Mouse (Mus musculus): ENCODE measurements at regions not wholly inside any gene's neighbourhood (a gene's known extent, or its start where the extent isn't known, plus 50 kb on each side); places are given as distances from the start of the nearest gene placed in this dataset.
"Not testable (repeated sequence)": the region's sequence is repeated elsewhere in the genome, so short reads cannot be mapped to it uniquely, and the experiment has no call there.

- Histone ChIP-seq H3K4me2 (ENCODE audit: low read length) (no peak overlapping the region), H3K36me3 (ENCODE audit: control insufficient read depth, insufficient read depth) (no peaks in the 10 kb centered on the region), H3K4me1 (replicated peaks; ENCODE audit: control insufficient read depth, insufficient read depth, low read length) (no peaks in the 10 kb centered on the region), H3K4me3 (replicated peaks; ENCODE audit: low read length) (no peak overlapping the region), H3K27me3 (replicated peaks; ENCODE audit: control insufficient read depth, insufficient read depth, low read length) (no peaks in the 10 kb centered on the region), H3K9ac (replicated peaks; ENCODE audit: low read depth, low read length) (no peak overlapping the region), H3K27ac (ENCODE audit: low read length) (no peak overlapping the region), H3K9me3 (ENCODE audit: control insufficient read depth, low read length) (no peaks in the 10 kb centered on the region)
- WGBS = 94% methylated on average over 4 of the region's 4 CpGs
- ATAC-seq = no peak
These were observed 96.4 kb upstream of the C6 start for GRCm38 (mm10) chr15:4630611-4631010.

- H3K9me3 ChIP-seq (ENCODE audit: control insufficient read depth, low read length) = no peaks in the 10 kb centered on the region
- no peaks in the 10 kb centered on the region for H3K4me1 ChIP-seq (replicated peaks; ENCODE audit: control insufficient read depth, insufficient read depth, low read length)
- H3K4me3 ChIP-seq (replicated peaks; ENCODE audit: low read length) = no peak overlapping the region
- no peak for ATAC-seq
- H3K9ac ChIP-seq (replicated peaks; ENCODE audit: low read depth, low read length) = no peak overlapping the region
- H3K27ac ChIP-seq (ENCODE audit: low read length) = no peak overlapping the region
- H3K4me2 ChIP-seq (ENCODE audit: low read length) = no peak overlapping the region
- H3K27me3 ChIP-seq (replicated peaks; ENCODE audit: control insufficient read depth, insufficient read depth, low read length) = no peaks in the 10 kb centered on the region
- no peaks in the 10 kb centered on the region for H3K36me3 ChIP-seq (ENCODE audit: control insufficient read depth, insufficient read depth)
- 97% methylated on average over 4 of the region's 4 CpGs for WGBS
These were observed 85.3 kb upstream of the C6 start for GRCm38 (mm10) chr15:4641666-4642065.

GRCm38 (mm10) chr15:4642859-4643258, 84.1 kb upstream of the C6 start:
- H3K9ac ChIP-seq (replicated peaks; ENCODE audit: low read depth, low read length) = no peak overlapping the region
- H3K36me3 ChIP-seq (ENCODE audit: control insufficient read depth, insufficient read depth) = no peaks in the 10 kb centered on the region
- H3K4me3 ChIP-seq (replicated peaks; ENCODE audit: low read length) = no peak overlapping the region
- H3K27me3 ChIP-seq (replicated peaks; ENCODE audit: control insufficient read depth, insufficient read depth, low read length) = no peaks in the 10 kb centered on the region
- ATAC-seq = no peak
- no peak overlapping the region for H3K4me2 ChIP-seq (ENCODE audit: low read length)
- H3K4me1 ChIP-seq (replicated peaks; ENCODE audit: control insufficient read depth, insufficient read depth, low read length) = no peaks in the 10 kb centered on the region
- 68% methylated on average over 4 of the region's 4 CpGs for WGBS
- no peak overlapping the region for H3K27ac ChIP-seq (ENCODE audit: low read length)
- no peaks in the 10 kb centered on the region for H3K9me3 ChIP-seq (ENCODE audit: control insufficient read depth, low read length)

GRCm38 (mm10) chr15:4643888-4644606, 82.9 kb upstream of the C6 start:
- ATAC-seq = peak; percentile 55; the same call in 1 of the 2 replicates
- Histone ChIP-seq H3K4me2 (ENCODE audit: low read length) (no peak overlapping the region), H3K27ac (ENCODE audit: low read length) (no peak overlapping the region), H3K36me3 (ENCODE audit: control insufficient read depth, insufficient read depth) (no peaks in the 10 kb centered on the region), H3K4me3 (replicated peaks; ENCODE audit: low read length) (no peak overlapping the region), H3K4me1 (replicated peaks; ENCODE audit: control insufficient read depth, insufficient read depth, low read length) (no peaks in the 10 kb centered on the region), H3K9me3 (ENCODE audit: control insufficient read depth, low read length) (no peaks in the 10 kb centered on the region), H3K27me3 (replicated peaks; ENCODE audit: control insufficient read depth, insufficient read depth, low read length) (no peaks in the 10 kb centered on the region), H3K9ac (replicated peaks; ENCODE audit: low read depth, low read length) (no peak overlapping the region)
- 12% methylated on average over 4 of the region's 4 CpGs for WGBS

- Histone ChIP-seq H3K36me3 (ENCODE audit: control insufficient read depth, insufficient read depth) (no peaks in the 10 kb centered on the region), H3K9ac (replicated peaks; ENCODE audit: low read depth, low read length) (no peak overlapping the region), H3K27ac (ENCODE audit: low read length) (no peak overlapping the region), H3K4me2 (ENCODE audit: low read length) (no peak overlapping the region), H3K27me3 (replicated peaks; ENCODE audit: control insufficient read depth, insufficient read depth, low read length) (no peaks in the 10 kb centered on the region), H3K9me3 (ENCODE audit: control insufficient read depth, low read length) (no peaks in the 10 kb centered on the region), H3K4me3 (replicated peaks; ENCODE audit: low read length) (no peak overlapping the region), H3K4me1 (replicated peaks; ENCODE audit: control insufficient read depth, insufficient read depth, low read length) (no peaks in the 10 kb centered on the region)
- ATAC-seq = no peak
- WGBS = 77% methylated on average over 4 of the region's 4 CpGs
These were observed 78.3 kb upstream of the C6 start for GRCm38 (mm10) chr15:4648626-4649025.

GRCm38 (mm10) chr15:4653706-4654105, 73.3 kb upstream of the C6 start:
- Histone ChIP-seq H3K9me3 (ENCODE audit: control insufficient read depth, low read length) (no peaks in the 10 kb centered on the region), H3K36me3 (ENCODE audit: control insufficient read depth, insufficient read depth) (no peaks in the 10 kb centered on the region), H3K4me2 (ENCODE audit: low read length) (no peak overlapping the region), H3K4me1 (replicated peaks; ENCODE audit: control insufficient read depth, insufficient read depth, low read length) (no peaks in the 10 kb centered on the region), H3K4me3 (replicated peaks; ENCODE audit: low read length) (no peak overlapping the region), H3K27ac (ENCODE audit: low read length) (no peak overlapping the region), H3K27me3 (replicated peaks; ENCODE audit: control insufficient read depth, insufficient read depth, low read length) (no peaks in the 10 kb centered on the region), H3K9ac (replicated peaks; ENCODE audit: low read depth, low read length) (no peak overlapping the region)
- no peak for ATAC-seq
- 90% methylated on average over 1 of the region's 1 CpGs for WGBS

- not testable (repeated sequence) for H3K9me3 ChIP-seq (ENCODE audit: control insufficient read depth, low read length); H3K4me2 ChIP-seq (ENCODE audit: low read length); H3K27ac ChIP-seq (ENCODE audit: low read length); H3K27me3 ChIP-seq (replicated peaks; ENCODE audit: control insufficient read depth, insufficient read depth, low read length); H3K4me1 ChIP-seq (replicated peaks; ENCODE audit: control insufficient read depth, insufficient read depth, low read length); H3K36me3 ChIP-seq (ENCODE audit: control insufficient read depth, insufficient read depth); H3K4me3 ChIP-seq (replicated peaks; ENCODE audit: low read length); ATAC-seq; H3K9ac ChIP-seq (replicated peaks; ENCODE audit: low read depth, low read length)
- WGBS = 94% methylated on average over 7 of the region's 9 CpGs
These were observed 54.1 kb upstream of the C6 start for GRCm38 (mm10) chr15:4672859-4673258.
